Mouse (Mus musculus): Measurements from ENCODE around the gene Tbc1d13. TPM values are rescaled to one million over a fixed set of nuclear protein-coding genes. Genes with fewer than 3 reads are reported as not detected.
"Not testable (repeated sequence)": the region's sequence is repeated elsewhere in the genome, so short reads cannot be mapped to it uniquely, and the experiment has no call there.

Gene Tbc1d13
- polyA plus RNA-seq, 1 experiment from 2014 or later, result 79.6 TPM

GRCm38 (mm10) chr2:30111500-30111899 lies 22.0 kb upstream of the Tbc1d13 start:
- H3K79me2 ChIP-seq (ENCODE audit: inconsistent target), result no peaks in the 10 kb centered on the region
- H3K27ac ChIP-seq, result no peak overlapping the region
- no peak overlapping the region for H3K4me3 ChIP-seq (ENCODE audit: inconsistent target)
- H3K36me3 ChIP-seq (ENCODE audit: inconsistent target), result peaks cover 14% of the 10 kb centered on the region
- WGBS (ENCODE audit: missing documents), result 87% methylated on average over 2 of the region's 2 CpGs

GRCm38 (mm10) chr2:30112564-30112963 lies 21.0 kb upstream of the Tbc1d13 start:
- H3K79me2 ChIP-seq (ENCODE audit: inconsistent target), result no peaks in the 10 kb centered on the region
- WGBS (ENCODE audit: missing documents), result 25% methylated on average over 5 of the region's 5 CpGs
- no peak overlapping the region for H3K4me3 ChIP-seq (ENCODE audit: inconsistent target)
- peaks cover 14% of the 10 kb centered on the region for H3K36me3 ChIP-seq (ENCODE audit: inconsistent target)
- no peak overlapping the region for H3K27ac ChIP-seq

GRCm38 (mm10) chr2:30119641-30120051 lies 13.9 kb upstream of the Tbc1d13 start:
- Histone ChIP-seq H3K27ac (no peak overlapping the region), H3K79me2 (ENCODE audit: inconsistent target) (no peaks in the 10 kb centered on the region), H3K4me3 (ENCODE audit: inconsistent target) (no peak overlapping the region), H3K36me3 (ENCODE audit: inconsistent target) (no peaks in the 10 kb centered on the region)
- WGBS (ENCODE audit: missing documents), result 85% methylated on average over 6 of the region's 6 CpGs

GRCm38 (mm10) chr2:30120269-30120668 lies 13.3 kb upstream of the Tbc1d13 start:
- Histone ChIP-seq H3K4me3 (ENCODE audit: inconsistent target) (no peak overlapping the region), H3K79me2 (ENCODE audit: inconsistent target) (no peaks in the 10 kb centered on the region), H3K36me3 (ENCODE audit: inconsistent target) (no peaks in the 10 kb centered on the region), H3K27ac (no peak overlapping the region)
- 93% methylated on average over 4 of the region's 4 CpGs for WGBS (ENCODE audit: missing documents)

GRCm38 (mm10) chr2:30122766-30123165 lies 10.8 kb upstream of the Tbc1d13 start:
- H3K79me2 ChIP-seq (ENCODE audit: inconsistent target), result no peaks in the 10 kb centered on the region
- no peak overlapping the region for H3K27ac ChIP-seq
- H3K4me3 ChIP-seq (ENCODE audit: inconsistent target), result no peak overlapping the region
- no peaks in the 10 kb centered on the region for H3K36me3 ChIP-seq (ENCODE audit: inconsistent target)
- 96% methylated on average over 5 of the region's 5 CpGs for WGBS (ENCODE audit: missing documents)

GRCm38 (mm10) chr2:30123729-30124471 lies 9.6 kb upstream of the Tbc1d13 start:
- 2% methylated on average over 36 of the region's 44 CpGs for whole genome bisulfite sequencing (ENCODE audit: missing documents)
- H3K4me3 ChIP-seq (ENCODE audit: inconsistent target), result peak overlapping the region; percentile 73
- H3K36me3 ChIP-seq (ENCODE audit: inconsistent target), result no peaks in the 10 kb centered on the region
- 0 out of 2 replicates have a peak overlapping the region, but pooled peaks have one; percentile 1 for H3K27ac ChIP-seq
- no peaks in the 10 kb centered on the region for H3K79me2 ChIP-seq (ENCODE audit: inconsistent target)

- WGBS (ENCODE audit: missing documents), result 11% methylated on average over 31 of the region's 31 CpGs
- H3K36me3 ChIP-seq (ENCODE audit: inconsistent target), result no peaks in the 10 kb centered on the region
Observed at GRCm38 (mm10) chr2:30124472-30125274, 8.9 kb upstream of the Tbc1d13 start, which contains the start of gene Zer1. Gene Zer1, minus strand, starts transcription at chr2:30124585.

GRCm38 (mm10) chr2:30128789-30129188 lies 4.8 kb upstream of the Tbc1d13 start:
- WGBS (ENCODE audit: missing documents), result 21% methylated on average over 2 of the region's 2 CpGs
- Histone ChIP-seq H3K79me2 (ENCODE audit: inconsistent target) (peaks cover under 1% of the 10 kb centered on the region; the same call in 1 of the 2 replicates), H3K4me3 (ENCODE audit: inconsistent target) (no peak overlapping the region), H3K36me3 (ENCODE audit: inconsistent target) (no peaks in the 10 kb centered on the region), H3K27ac (no peak overlapping the region)

More at GRCm38 (mm10) chr2:30124472-30125274, 8.9 kb upstream of the Tbc1d13 start, which contains the start of gene Zer1:
- H3K4me3 ChIP-seq (ENCODE audit: inconsistent target), result peak within 1 kb of the TSS; percentile 73
- peak within 1 kb of the TSS; percentile 63 for H3K27ac ChIP-seq
- H3K79me2 ChIP-seq (ENCODE audit: inconsistent target), result no peaks in the 10 kb centered on the region

GRCm38 (mm10) chr2:30130156-30130555 lies 3.4 kb upstream of the Tbc1d13 start:
- Histone ChIP-seq H3K27ac (no peak overlapping the region), H3K4me3 (ENCODE audit: inconsistent target) (no peak overlapping the region), H3K36me3 (ENCODE audit: inconsistent target) (no peaks in the 10 kb centered on the region), H3K79me2 (ENCODE audit: inconsistent target) (peaks cover 14% of the 10 kb centered on the region)
- WGBS (ENCODE audit: missing documents), result 88% methylated on average over 4 of the region's 4 CpGs

GRCm38 (mm10) chr2:30131240-30131639 lies 2.3 kb upstream of the Tbc1d13 start:
- not testable (repeated sequence) for H3K4me3 ChIP-seq (ENCODE audit: inconsistent target); H3K36me3 ChIP-seq (ENCODE audit: inconsistent target); H3K27ac ChIP-seq
- H3K79me2 ChIP-seq (ENCODE audit: inconsistent target), result peaks cover 24% of the 10 kb centered on the region
- 67% methylated on average over 4 of the region's 5 CpGs for WGBS (ENCODE audit: missing documents)

- Histone ChIP-seq H3K27ac (peak overlapping the region; percentile 93), H3K36me3 (ENCODE audit: inconsistent target) (peaks cover 16% of the 10 kb centered on the region), H3K4me3 (ENCODE audit: inconsistent target) (peak overlapping the region; percentile 43), H3K79me2 (ENCODE audit: inconsistent target) (peaks cover 42% of the 10 kb centered on the region)
- WGBS (ENCODE audit: missing documents), result 35% methylated on average over 16 of the region's 16 CpGs
Observed at GRCm38 (mm10) chr2:30132801-30133612, 539 bp upstream of the Tbc1d13 start.

- Histone ChIP-seq H3K4me3 (ENCODE audit: inconsistent target) (peak overlapping the region; percentile 91), H3K27ac (peak overlapping the region; percentile 95), H3K36me3 (ENCODE audit: inconsistent target) (peaks cover 27% of the 10 kb centered on the region), H3K79me2 (ENCODE audit: inconsistent target) (peaks cover 54% of the 10 kb centered on the region)
- 0% methylated on average over 6 of the region's 6 CpGs for WGBS (ENCODE audit: missing documents)
Observed at GRCm38 (mm10) chr2:30134378-30134711, 799 bp downstream of the Tbc1d13 start.

GRCm38 (mm10) chr2:30134928-30135620 lies 1.5 kb downstream of the Tbc1d13 start:
- WGBS (ENCODE audit: missing documents), result 22% methylated on average over 10 of the region's 10 CpGs
- Histone ChIP-seq H3K36me3 (ENCODE audit: inconsistent target) (peaks cover 31% of the 10 kb centered on the region), H3K27ac (peak overlapping the region; percentile 95), H3K79me2 (ENCODE audit: inconsistent target) (peaks cover 56% of the 10 kb centered on the region), H3K4me3 (ENCODE audit: inconsistent target) (peak overlapping the region; percentile 91)

GRCm38 (mm10) chr2:30136458-30136857 lies 2.9 kb downstream of the Tbc1d13 start:
- peaks cover 70% of the 10 kb centered on the region for H3K79me2 ChIP-seq (ENCODE audit: inconsistent target)
- WGBS (ENCODE audit: missing documents), result 94% methylated on average over 10 of the region's 10 CpGs
- no peak overlapping the region for H3K4me3 ChIP-seq (ENCODE audit: inconsistent target)
- no peak overlapping the region for H3K27ac ChIP-seq
- H3K36me3 ChIP-seq (ENCODE audit: inconsistent target), result peaks cover 45% of the 10 kb centered on the region
